Mouse (Mus musculus): ENCODE measurements around the gene Lrrc8b. TPM values are rescaled to one million over a fixed set of nuclear protein-coding genes. Genes with fewer than 3 reads are reported as not detected.

Gene Lrrc8b
- 5.0 and 5.4 TPM in 2 replicates for polyA plus RNA-seq (2014; fragmentation: Nextera tagmentation; extraction: Ambion mirVana)

DNA sequence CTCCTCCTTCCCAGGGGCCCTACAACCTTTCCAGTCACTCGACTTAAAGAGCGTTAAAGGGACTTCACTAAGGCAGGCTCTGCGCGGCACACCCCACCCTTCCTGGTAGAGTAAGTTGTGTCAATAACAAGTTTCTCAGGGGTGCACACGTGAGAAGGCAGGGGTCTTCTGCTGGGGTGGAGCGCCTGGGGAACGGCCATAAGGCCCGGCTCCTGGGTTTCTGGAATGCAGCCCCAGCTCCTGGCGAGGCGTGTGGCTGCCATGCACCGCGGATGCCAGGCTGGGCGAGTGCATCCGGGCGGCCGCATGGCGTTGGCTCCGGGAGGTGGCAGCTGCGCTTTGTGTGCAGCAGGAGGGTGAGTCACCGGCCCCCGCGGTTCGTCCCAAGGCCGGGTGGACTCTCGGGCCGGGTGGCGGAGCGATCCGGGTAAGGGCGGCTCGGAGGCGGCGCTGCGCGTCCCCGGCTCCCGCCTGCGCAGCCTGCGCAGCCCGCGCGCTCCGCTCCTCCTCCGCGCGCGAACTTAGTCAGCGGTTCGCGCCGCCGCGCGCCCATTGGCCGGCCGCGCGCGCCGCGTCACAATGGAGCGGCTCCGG, at the start of gene Lrrc8b:
Gene Lrrc8b, plus strand, starts transcription at position 578 of the 594 bp plus-strand sequence.
- peak; percentile 95 for ATAC-seq (ENCODE audit: insufficient number of reproducible peaks, insufficient read depth, low FRiP score, low read depth)
- Histone ChIP-seq H3K27ac (replicated peaks in 1 of 2; ENCODE audit: control insufficient read depth in 1 of 2, insufficient read depth in 1 of 2, low read depth in 2 of 2, low read length in 2 of 2) (peak within 1 kb of the TSS; percentile 77 to 82), H3K4me3 (ENCODE audit: control insufficient read depth in 1 of 2, insufficient read depth in 1 of 2, low read depth in 1 of 2, low read length in 2 of 2) (peak within 1 kb of the TSS; percentile 75 to 92), H3K9me3 (ENCODE audit: control insufficient read depth, low read length) (no peaks in the 10 kb centered on the region), H3K36me3 (ENCODE audit: control insufficient read depth, insufficient read depth, low read length) (no peaks in the 10 kb centered on the region), H3K27me3 (ENCODE audit: control insufficient read depth, insufficient read depth, low read length) (no peaks in the 10 kb centered on the region), H3K4me1 (ENCODE audit: control insufficient read depth in 2 of 2, insufficient read depth in 2 of 2, low read length in 2 of 2) (peaks cover 4 to 10% of the 10 kb centered on the region in 2 experiments; a peak in 2 of 4 replicates), H3K4me2 (ENCODE audit: low read length) (peak within 1 kb of the TSS; percentile 99), H3K9ac (ENCODE audit: low read length) (peak within 1 kb of the TSS; percentile 95)
- under 1% methylated on average over 37 of the region's 63 CpGs for WGBS

DNA sequence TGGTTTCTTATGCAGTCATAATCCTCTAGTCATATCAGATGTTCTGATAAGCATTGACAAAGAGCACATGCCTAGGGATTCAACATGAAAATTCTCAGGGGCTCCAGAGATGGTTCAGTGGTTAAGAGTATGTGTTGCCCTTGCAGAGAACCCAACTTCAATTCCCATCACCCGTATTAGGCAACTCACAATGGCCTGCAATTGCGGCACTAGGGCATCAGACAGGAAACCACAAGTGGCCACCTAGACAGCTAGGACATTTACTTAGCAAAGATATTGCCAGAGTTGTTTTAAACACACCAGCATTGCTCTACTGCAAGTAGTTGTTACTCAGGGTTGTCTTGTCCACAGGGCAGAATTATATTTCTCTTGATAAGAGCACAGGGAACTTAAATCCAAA, 34.1 kb upstream of the Lrrc8b start:
- Histone ChIP-seq H3K27ac (replicated peaks in 1 of 2; ENCODE audit: control insufficient read depth in 1 of 2, insufficient read depth in 1 of 2, low read depth in 2 of 2, low read length in 2 of 2) (no peak overlapping the region), H3K4me1 (ENCODE audit: control insufficient read depth in 2 of 2, insufficient read depth in 2 of 2, low read length in 2 of 2) (no peaks in the 10 kb centered on the region), H3K9ac (ENCODE audit: low read length) (no peak overlapping the region), H3K4me2 (ENCODE audit: low read length) (no peak overlapping the region), H3K9me3 (ENCODE audit: control insufficient read depth, low read length) (no peaks in the 10 kb centered on the region), H3K36me3 (ENCODE audit: control insufficient read depth, insufficient read depth, low read length) (no peaks in the 10 kb centered on the region), H3K4me3 (ENCODE audit: control insufficient read depth in 1 of 2, insufficient read depth in 1 of 2, low read depth in 1 of 2, low read length in 2 of 2) (no peak overlapping the region), H3K27me3 (ENCODE audit: control insufficient read depth, insufficient read depth, low read length) (no peaks in the 10 kb centered on the region)
- no peak for ATAC-seq (ENCODE audit: insufficient number of reproducible peaks, insufficient read depth, low FRiP score, low read depth)
- 85% methylated on average over 2 of the region's 2 CpGs for WGBS

DNA sequence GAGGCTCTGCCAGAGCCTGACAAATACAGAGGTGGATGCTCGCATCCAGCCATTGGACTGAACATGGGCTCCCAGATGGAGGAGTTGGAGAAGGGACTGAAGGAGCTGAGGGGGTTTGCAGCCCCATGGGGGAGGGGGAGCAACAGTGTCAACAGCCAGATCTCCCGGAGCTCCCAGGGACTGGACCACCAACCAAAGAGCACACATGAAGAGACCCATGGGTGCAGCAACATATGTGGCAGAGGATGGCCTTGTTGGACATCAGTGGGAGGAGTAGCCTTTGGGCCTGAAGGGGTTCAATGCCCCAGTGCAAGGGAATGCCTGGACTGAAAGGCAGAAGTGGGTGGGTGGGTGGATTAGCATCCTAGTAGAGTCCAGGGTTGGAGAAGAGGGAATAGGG, 25.2 kb upstream of the Lrrc8b start:
- Histone ChIP-seq H3K4me1 (ENCODE audit: control insufficient read depth in 2 of 2, insufficient read depth in 2 of 2, low read length in 2 of 2) (no peaks in the 10 kb centered on the region), H3K27ac (replicated peaks in 1 of 2; ENCODE audit: control insufficient read depth in 1 of 2, insufficient read depth in 1 of 2, low read depth in 2 of 2, low read length in 2 of 2) (no peak overlapping the region), H3K9me3 (ENCODE audit: control insufficient read depth, low read length) (peaks cover 4% of the 10 kb centered on the region; the same call in 1 of the 2 replicates), H3K36me3 (ENCODE audit: control insufficient read depth, insufficient read depth, low read length) (no peaks in the 10 kb centered on the region), H3K4me3 (ENCODE audit: control insufficient read depth in 1 of 2, insufficient read depth in 1 of 2, low read depth in 1 of 2, low read length in 2 of 2) (no peak overlapping the region), H3K9ac (ENCODE audit: low read length) (no peak overlapping the region), H3K27me3 (ENCODE audit: control insufficient read depth, insufficient read depth, low read length) (no peaks in the 10 kb centered on the region), H3K4me2 (ENCODE audit: low read length) (no peak overlapping the region)
- no peak for ATAC-seq (ENCODE audit: insufficient number of reproducible peaks, insufficient read depth, low FRiP score, low read depth)
- 77% methylated on average over 2 of the region's 2 CpGs for WGBS

DNA sequence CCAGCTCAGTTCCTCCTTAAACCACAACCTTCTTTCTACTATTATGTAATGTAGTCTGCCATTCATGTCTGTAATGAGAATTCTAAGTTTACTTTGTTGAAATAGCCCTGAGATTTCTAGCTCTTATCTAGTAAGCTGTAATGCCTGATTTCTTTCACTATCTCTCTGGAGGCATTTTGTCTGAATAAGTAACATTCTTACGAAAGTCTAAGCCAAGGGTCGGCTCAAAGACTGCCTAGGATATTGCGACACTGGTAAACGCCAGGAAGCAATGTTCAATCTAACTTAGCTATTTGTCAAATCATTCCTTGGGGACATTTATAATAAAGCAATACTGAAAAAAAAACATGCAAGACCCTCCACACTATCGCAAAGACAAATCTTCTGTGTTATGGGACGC, 21.8 kb upstream of the Lrrc8b start:
- Histone ChIP-seq H3K4me3 (ENCODE audit: control insufficient read depth in 1 of 2, insufficient read depth in 1 of 2, low read depth in 1 of 2, low read length in 2 of 2) (no peak overlapping the region), H3K4me1 (ENCODE audit: control insufficient read depth in 2 of 2, insufficient read depth in 2 of 2, low read length in 2 of 2) (no peaks in the 10 kb centered on the region), H3K9ac (ENCODE audit: low read length) (no peak overlapping the region), H3K9me3 (ENCODE audit: control insufficient read depth, low read length) (peaks cover 4% of the 10 kb centered on the region; the same call in 1 of the 2 replicates), H3K27ac (replicated peaks in 1 of 2; ENCODE audit: control insufficient read depth in 1 of 2, insufficient read depth in 1 of 2, low read depth in 2 of 2, low read length in 2 of 2) (no peak overlapping the region), H3K27me3 (ENCODE audit: control insufficient read depth, insufficient read depth, low read length) (no peaks in the 10 kb centered on the region), H3K4me2 (ENCODE audit: low read length) (no peak overlapping the region), H3K36me3 (ENCODE audit: control insufficient read depth, insufficient read depth, low read length) (no peaks in the 10 kb centered on the region)
- no peak for ATAC-seq (ENCODE audit: insufficient number of reproducible peaks, insufficient read depth, low FRiP score, low read depth)
- 87% methylated on average over 6 of the region's 6 CpGs for WGBS

DNA sequence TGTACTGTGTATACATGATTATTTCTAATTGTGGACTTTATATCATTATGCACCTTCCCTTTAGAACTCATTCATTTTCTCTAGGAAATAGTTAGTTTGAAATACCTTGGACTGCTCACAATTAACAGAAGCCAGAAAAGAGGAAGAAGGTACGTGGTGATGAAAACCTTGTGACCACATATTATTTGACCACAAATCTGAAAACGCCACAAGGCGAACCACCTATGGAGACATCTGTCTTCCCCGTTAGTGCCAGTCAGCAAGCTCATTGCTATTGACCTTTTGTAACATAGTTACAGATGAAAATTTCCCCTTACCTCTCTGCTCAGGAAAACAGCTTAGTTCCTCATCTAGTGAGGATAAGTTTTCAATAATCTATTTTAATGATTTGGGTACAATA, 20.4 kb upstream of the Lrrc8b start:
- Histone ChIP-seq H3K9me3 (ENCODE audit: control insufficient read depth, low read length) (peaks cover 4% of the 10 kb centered on the region; the same call in 1 of the 2 replicates), H3K4me1 (ENCODE audit: control insufficient read depth in 2 of 2, insufficient read depth in 2 of 2, low read length in 2 of 2) (no peaks in the 10 kb centered on the region), H3K4me2 (ENCODE audit: low read length) (no peak overlapping the region), H3K9ac (ENCODE audit: low read length) (no peak overlapping the region), H3K4me3 (ENCODE audit: control insufficient read depth in 1 of 2, insufficient read depth in 1 of 2, low read depth in 1 of 2, low read length in 2 of 2) (no peak overlapping the region), H3K27ac (replicated peaks in 1 of 2; ENCODE audit: control insufficient read depth in 1 of 2, insufficient read depth in 1 of 2, low read depth in 2 of 2, low read length in 2 of 2) (no peak overlapping the region), H3K36me3 (ENCODE audit: control insufficient read depth, insufficient read depth, low read length) (no peaks in the 10 kb centered on the region), H3K27me3 (ENCODE audit: control insufficient read depth, insufficient read depth, low read length) (no peaks in the 10 kb centered on the region)
- 86% methylated on average over 4 of the region's 4 CpGs for WGBS
- ATAC-seq (ENCODE audit: insufficient number of reproducible peaks, insufficient read depth, low FRiP score, low read depth) = no peak

DNA sequence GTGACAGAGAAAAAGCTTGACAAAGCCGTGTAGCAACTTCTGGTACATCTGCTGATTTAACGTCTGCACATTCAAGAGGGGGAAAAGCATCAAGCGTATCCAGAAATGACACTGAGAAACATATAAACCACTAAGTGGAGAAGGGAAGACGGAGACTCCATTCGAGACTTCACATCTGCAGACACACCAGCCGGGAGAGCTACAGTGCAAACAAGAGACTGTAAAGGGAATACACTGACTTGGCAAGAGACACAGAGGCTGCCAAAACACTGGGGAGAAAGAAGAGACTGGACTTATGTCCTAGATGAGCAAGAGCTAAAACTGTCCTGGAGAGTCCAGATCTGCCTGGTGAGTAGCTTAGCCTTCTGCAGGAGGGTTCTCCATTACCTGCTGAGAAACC, 16.6 kb upstream of the Lrrc8b start:
- WGBS = 86% methylated on average over 6 of the region's 6 CpGs
- no peaks in the 10 kb centered on the region for H3K9me3 ChIP-seq (ENCODE audit: control insufficient read depth, low read length)
- H3K9ac ChIP-seq (ENCODE audit: low read length) = no peak overlapping the region
- no peaks in the 10 kb centered on the region for H3K4me1 ChIP-seq (ENCODE audit: control insufficient read depth in 2 of 2, insufficient read depth in 2 of 2, low read length in 2 of 2)
- no peak overlapping the region for H3K27ac ChIP-seq (replicated peaks in 1 of 2; ENCODE audit: control insufficient read depth in 1 of 2, insufficient read depth in 1 of 2, low read depth in 2 of 2, low read length in 2 of 2)
- no peak overlapping the region for H3K4me2 ChIP-seq (ENCODE audit: low read length)
- no peaks in the 10 kb centered on the region for H3K27me3 ChIP-seq (ENCODE audit: control insufficient read depth, insufficient read depth, low read length)
- H3K36me3 ChIP-seq (ENCODE audit: control insufficient read depth, insufficient read depth, low read length) = no peaks in the 10 kb centered on the region
- no peak overlapping the region for H3K4me3 ChIP-seq (ENCODE audit: control insufficient read depth in 1 of 2, insufficient read depth in 1 of 2, low read depth in 1 of 2, low read length in 2 of 2)
- ATAC-seq (ENCODE audit: insufficient number of reproducible peaks, insufficient read depth, low FRiP score, low read depth) = no peak

DNA sequence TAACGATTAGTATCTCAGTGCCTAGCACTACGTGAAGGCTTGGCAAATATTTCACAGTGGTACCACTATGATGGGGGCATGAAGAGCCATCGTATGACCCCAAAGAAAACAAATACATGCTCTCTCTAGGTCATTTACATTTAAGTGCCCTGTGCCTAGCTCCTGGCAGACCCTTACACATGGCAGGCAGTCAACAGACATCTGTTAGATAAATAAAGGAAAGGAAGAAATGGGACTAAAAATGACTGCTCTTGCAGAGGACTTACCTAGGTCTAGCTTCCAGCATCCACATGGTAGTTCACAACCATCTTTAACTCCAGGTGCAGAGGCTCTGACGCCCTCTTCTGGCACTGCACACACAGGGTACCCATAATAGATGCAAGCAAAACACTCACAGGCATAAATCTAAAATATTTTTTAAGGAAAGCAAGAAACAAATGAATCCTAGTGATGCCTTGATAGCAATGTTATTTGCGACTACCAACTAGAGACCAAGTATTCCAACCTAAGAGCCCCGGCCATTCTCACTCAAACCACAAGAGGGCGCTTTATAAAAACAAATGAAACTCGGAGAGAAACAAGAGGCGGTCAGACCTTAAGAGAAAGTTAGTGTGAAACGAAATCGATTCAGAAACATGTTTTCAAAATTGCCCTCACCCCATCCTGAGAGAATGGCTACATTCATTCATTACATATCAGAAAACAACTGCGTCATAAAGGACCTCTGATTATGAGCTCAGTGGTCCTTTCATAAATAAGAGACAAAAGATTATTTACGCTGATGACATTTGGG, 15.7 kb upstream of the Lrrc8b start:
- peak overlapping the region; percentile 61 for H3K4me2 ChIP-seq (ENCODE audit: low read length)
- H3K4me3 ChIP-seq (ENCODE audit: control insufficient read depth in 1 of 2, insufficient read depth in 1 of 2, low read depth in 1 of 2, low read length in 2 of 2) = peak overlapping the region; percentile 21 to 27; a peak in 2 of 4 replicates
- 32% methylated on average over 13 of the region's 13 CpGs for WGBS
- ATAC-seq (ENCODE audit: insufficient number of reproducible peaks, insufficient read depth, low FRiP score, low read depth) = no peak
- H3K27ac ChIP-seq (replicated peaks in 1 of 2; ENCODE audit: control insufficient read depth in 1 of 2, insufficient read depth in 1 of 2, low read depth in 2 of 2, low read length in 2 of 2) = no peak overlapping the region
- no peaks in the 10 kb centered on the region for H3K9me3 ChIP-seq (ENCODE audit: control insufficient read depth, low read length)
- peak overlapping the region; percentile 42; the same call in 1 of the 2 replicates for H3K9ac ChIP-seq (ENCODE audit: low read length)
- no peaks in the 10 kb centered on the region for H3K27me3 ChIP-seq (ENCODE audit: control insufficient read depth, insufficient read depth, low read length)
- H3K4me1 ChIP-seq (ENCODE audit: control insufficient read depth in 2 of 2, insufficient read depth in 2 of 2, low read length in 2 of 2) = no peaks in the 10 kb centered on the region
- H3K36me3 ChIP-seq (ENCODE audit: control insufficient read depth, insufficient read depth, low read length) = no peaks in the 10 kb centered on the region
